In the genomic region with DNA sequence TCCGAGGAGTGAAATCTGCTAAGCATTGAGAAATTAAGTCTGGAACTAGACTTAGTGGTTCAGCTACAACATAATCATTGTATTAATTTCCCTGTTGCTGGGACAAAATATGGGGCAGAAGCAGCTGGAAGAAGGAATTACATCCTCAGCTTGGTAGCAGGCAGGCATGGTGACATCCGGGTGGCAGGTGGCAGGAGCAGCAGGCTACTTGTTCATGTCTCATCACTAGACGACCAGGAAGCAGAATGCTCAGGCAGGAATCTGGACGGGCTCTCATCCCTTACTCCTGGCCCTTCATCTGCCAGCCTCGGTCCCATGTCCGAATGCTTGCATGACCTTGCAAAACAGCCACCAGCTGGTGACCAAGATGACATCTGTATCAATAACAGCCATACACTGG, we compare ENCODE assay signal across 31 mouse cellular contexts. TPM values are rescaled to one million over a fixed set of nuclear protein-coding genes. Genes with fewer than 3 reads are reported as not detected.
DNase-seq lines count a peak whose midpoint lies in the region; ATAC-seq and TF ChIP-seq lines count a peak whose summit lies in the region.
"Had no signal": no experiment of that assay in that cellular context is flagged by ENCODE, and none has a peak within 500 bp of the region (broad histone marks: within the 10 kb centered on the region; RNA-seq: fewer than 3 reads in every experiment).

No protein-coding gene starts in this region.

- no peak overlapping the region for H3K4me2 ChIP-seq in intestine, embryonic 14.5 days (ENCODE audit: low read length)
- no peak overlapping the region for H3K4me2 ChIP-seq in intestine, embryonic 15.5 days (replicated peaks)
- H3K4me2 ChIP-seq: embryonic facial prominence, embryonic 15.5 days; forebrain, embryonic 12.5 days; limb, embryonic 13.5 days; liver, embryonic 11.5 days; midbrain, embryonic 12.5 days; neural tube, embryonic 12.5 days; stomach, embryonic 15.5 days had no signal

- no peak for TF ChIP-seq CTCF in lung, adult 2 months (IDR thresholded peaks at IDR 0.05; ENCODE audit: insufficient read depth, low read length)

- H3K27me3 ChIP-seq in intestine, embryonic 14.5 days (replicated peaks; ENCODE audit: control insufficient read depth, insufficient read depth, low read length): no peaks in the 10 kb centered on the region
- no peaks in the 10 kb centered on the region for H3K27me3 ChIP-seq in intestine, embryonic 15.5 days (replicated peaks)
- H3K27me3 ChIP-seq: embryonic facial prominence, embryonic 15.5 days; forebrain, embryonic 12.5 days; limb, embryonic 13.5 days; neural tube, embryonic 12.5 days; Patski; stomach, embryonic 15.5 days had no signal

- WGBS in intestine, embryonic 14.5 days: 91% methylated on average over 6 of the region's 6 CpGs
- WGBS in intestine, embryonic 15.5 days: 92% methylated on average over 6 of the region's 6 CpGs
- WGBS in lung, adult 2 months: 88% methylated on average over 6 of the region's 6 CpGs

- H3K4me1 ChIP-seq in intestine, embryonic 14.5 days (replicated peaks; ENCODE audit: control insufficient read depth, insufficient read depth, low read length): no peaks in the 10 kb centered on the region
- H3K4me1 ChIP-seq in intestine, embryonic 15.5 days (replicated peaks): no peaks in the 10 kb centered on the region
- no peaks in the 10 kb centered on the region for H3K4me1 ChIP-seq in lung, adult 2 months (ENCODE audit: control insufficient read depth, insufficient read depth, low read length)
- H3K4me1 ChIP-seq: embryonic facial prominence, embryonic 10.5 days; embryonic facial prominence, embryonic 15.5 days; limb, embryonic 13.5 days; neural tube, embryonic 12.5 days; stomach, embryonic 15.5 days had no signal

- no peak for ATAC-seq in intestine, embryonic 14.5 days (replicated peaks; ENCODE audit: low FRiP score, low TSS enrichment, low read depth)
- no peak for ATAC-seq in intestine, embryonic 15.5 days
- ATAC-seq: forebrain, postnatal 0 days; hindbrain, embryonic 16.5 days; intestine, embryonic 16.5 days; liver, postnatal 0 days; lung, postnatal 0 days; Patski had no signal

- peak; percentile 39 for DNase-seq in intestine, embryonic 14.5 days (ENCODE audit: low spot score)
- peak; percentile 59 for DNase-seq in cerebellum, adult 11-12 months
- peak; percentile 69 for DNase-seq in cerebellum, adult 9-11 months
- no peak for DNase-seq in frontal cortex, postnatal 10 days (ENCODE audit: low spot score in 2 of 2)
- DNase-seq in kidney, adult 18-20 months: no peak
- DNase-seq in lung, adult 2 months: no peak
- DNase-seq: adrenal gland, postnatal 10 days; forebrain, postnatal 0 days; gastrocnemius, postnatal 10 days; kidney, adult 9 months; kidney, postnatal 10 days; layer of hippocampus, adult 9-11 months; liver, postnatal 0 days; lung, postnatal 4 days; thymus, postnatal 14 days had no signal

- no peak overlapping the region for H3K27ac ChIP-seq in intestine, embryonic 14.5 days (ENCODE audit: low read depth)
- H3K27ac ChIP-seq in intestine, embryonic 15.5 days: no peak overlapping the region
- H3K27ac ChIP-seq: embryonic facial prominence, embryonic 10.5 days; embryonic facial prominence, embryonic 15.5 days; forebrain, embryonic 12.5 days; left cerebral cortex, adult 2 months; limb, embryonic 13.5 days; midbrain, embryonic 12.5 days; neural tube, embryonic 12.5 days; stomach, embryonic 15.5 days had no signal

- no peak overlapping the region for H3K4me3 ChIP-seq in intestine, embryonic 14.5 days (ENCODE audit: low read depth, low read length)
- H3K4me3 ChIP-seq in intestine, embryonic 15.5 days (replicated peaks): no peak overlapping the region
- no peak overlapping the region for H3K4me3 ChIP-seq in lung, adult 2 months (replicated peaks; ENCODE audit: extremely low read depth, low read depth, low read length)
- H3K4me3 ChIP-seq: embryonic facial prominence, embryonic 10.5 days; embryonic facial prominence, embryonic 15.5 days; forebrain, embryonic 12.5 days; left cerebral cortex, adult 2 months; limb, embryonic 13.5 days; megakaryocyte, embryonic 14.5 days; midbrain, embryonic 12.5 days; myocyte; neural tube, embryonic 12.5 days; stomach, embryonic 15.5 days had no signal

- H3K9me3 ChIP-seq in intestine, embryonic 14.5 days (ENCODE audit: control insufficient read depth, low read length): no peaks in the 10 kb centered on the region
- no peaks in the 10 kb centered on the region for H3K9me3 ChIP-seq in intestine, embryonic 15.5 days
- H3K9me3 ChIP-seq: embryonic facial prominence, embryonic 10.5 days; embryonic facial prominence, embryonic 15.5 days; forebrain, embryonic 12.5 days; limb, embryonic 13.5 days; megakaryocyte, embryonic 14.5 days; midbrain, embryonic 12.5 days; neural tube, embryonic 12.5 days; stomach, embryonic 15.5 days had no signal

- H3K36me3 ChIP-seq in intestine, embryonic 14.5 days (ENCODE audit: control insufficient read depth, insufficient read depth, low read length): peaks cover 14% of the 10 kb centered on the region; the same call in 1 of the 2 replicates
- no peaks in the 10 kb centered on the region for H3K36me3 ChIP-seq in intestine, embryonic 15.5 days
- H3K36me3 ChIP-seq: forebrain, embryonic 12.5 days; midbrain, embryonic 12.5 days; neural tube, embryonic 12.5 days; stomach, embryonic 15.5 days had no signal

- TF ChIP-seq POLR2A in lung, adult 2 months (IDR thresholded peaks at IDR 0.05; ENCODE audit: borderline replicate concordance, extremely low read depth, low read depth, low read length): no peak

- H3K9ac ChIP-seq in intestine, embryonic 14.5 days (ENCODE audit: low read length): no peak overlapping the region
- no peak overlapping the region for H3K9ac ChIP-seq in intestine, embryonic 15.5 days
- H3K9ac ChIP-seq: embryonic facial prominence, embryonic 15.5 days; forebrain, embryonic 12.5 days; forebrain, postnatal 0 days; limb, embryonic 13.5 days; liver, postnatal 0 days; midbrain, embryonic 12.5 days; neural tube, embryonic 12.5 days; stomach, embryonic 15.5 days had no signal

RNA-seq across cellular contexts. Expression of gene Abhd5, which starts 30.6 kb away (rescaled TPM):
- 20.7 and 24.2 TPM in 2 replicates for polyA plus RNA-seq in intestine, embryonic 14.5 days (2014; fragmentation: Nextera tagmentation; extraction: Ambion mirVana)
- polyA plus RNA-seq in intestine, embryonic 15.5 days (2015; fragmentation: Nextera tagmentation; extraction: Ambion mirVana): 19.0 and 19.5 TPM in 2 replicates
- polyA plus RNA-seq in lung, adult 2 months (2012; rRNA removed): 26.2 and 41.4 TPM in 2 replicates

Comparison
In these comparisons a context has a peak if more than half of its experiments do, and no peak if none do; other contexts are left out.
1. DNase-seq: peak in intestine, embryonic 14.5 days (single experiment), cerebellum, adult 11-12 months (single experiment) and cerebellum, adult 9-11 months (single experiment); none in frontal cortex, postnatal 10 days (0 of 2), kidney, adult 18-20 months (single experiment) and lung, adult 2 months (single experiment).